Mouse (Mus musculus): Measurements from ENCODE around the gene Crym. TPM values are rescaled to one million over a fixed set of nuclear protein-coding genes. Genes with fewer than 3 reads are reported as not detected.

Crym gene
- not detected for polyA plus RNA-seq (2017; shearing (Covaris generic))

- no peak for ATAC-seq
Observed at GRCm38 (mm10) chr7:120201771-120202170, at the start of gene Crym. Gene Crym, minus strand, starts transcription at chr7:120202111.

GRCm38 (mm10) chr7:120241092-120241491 lies 39.2 kb upstream of the Crym start:
- ATAC-seq, result no peak

GRCm38 (mm10) chr7:120228541-120228940 lies 26.6 kb upstream of the Crym start:
- ATAC-seq, result no peak

GRCm38 (mm10) chr7:120205989-120206388 lies 4.1 kb upstream of the Crym start:
- ATAC-seq, result no peak

- ATAC-seq, result no peak
Observed at GRCm38 (mm10) chr7:120203789-120204188, 1.9 kb upstream of the Crym start, which contains the start of gene Abca14. Gene Abca14, plus strand, starts transcription at chr7:120203961.

GRCm38 (mm10) chr7:120201231-120201744 lies 623 bp downstream of the Crym start:
- ATAC-seq, result no peak

- ATAC-seq, result no peak
Observed at GRCm38 (mm10) chr7:120195207-120195606, 6.7 kb downstream of the Crym start.

- ATAC-seq, result no peak
Observed at GRCm38 (mm10) chr7:120192816-120193215, 9.1 kb downstream of the Crym start.

GRCm38 (mm10) chr7:120192207-120192606 lies 9.7 kb downstream of the Crym start:
- no peak for ATAC-seq

- no peak for ATAC-seq
Observed at GRCm38 (mm10) chr7:120190150-120190665, 11.7 kb downstream of the Crym start.

GRCm38 (mm10) chr7:120189369-120190149 lies 12.4 kb downstream of the Crym start:
- no peak for ATAC-seq

- no peak for ATAC-seq
Observed at GRCm38 (mm10) chr7:120188946-120189345, 13.0 kb downstream of the Crym start.

GRCm38 (mm10) chr7:120182891-120183290 lies 19.0 kb downstream of the Crym start:
- ATAC-seq, result no peak

GRCm38 (mm10) chr7:120181401-120182230 lies 20.3 kb downstream of the Crym start:
- ATAC-seq, result no peak

- no peak for ATAC-seq
Observed at GRCm38 (mm10) chr7:120180547-120180946, 21.4 kb downstream of the Crym start.

GRCm38 (mm10) chr7:120178935-120179334 lies 23.0 kb downstream of the Crym start:
- ATAC-seq, result no peak

GRCm38 (mm10) chr7:120177611-120178010 lies 24.3 kb downstream of the Crym start:
- ATAC-seq, result no peak

- ATAC-seq, result no peak
Observed at GRCm38 (mm10) chr7:120174723-120175504, 27.0 kb downstream of the Crym start.

GRCm38 (mm10) chr7:120173603-120174244 lies 28.2 kb downstream of the Crym start, which contains the start of gene Anks4b:
Gene Anks4b, plus strand, starts transcription at chr7:120173858.
- no peak for ATAC-seq

GRCm38 (mm10) chr7:120172188-120172700 lies 29.7 kb downstream of the Crym start:
- no peak for ATAC-seq

GRCm38 (mm10) chr7:120163581-120164251 lies 38.2 kb downstream of the Crym start:
- ATAC-seq, result no peak
